Mouse (Mus musculus): ENCODE data around the gene Mipol1. TPM values are rescaled to one million over a fixed set of nuclear protein-coding genes. Genes with fewer than 3 reads are reported as not detected.

Mipol1 gene
- polyA plus RNA-seq, 1 experiment from 2014 or later, result 5.5 TPM

- Histone ChIP-seq H3K27me3 (replicated peaks; ENCODE audit: control insufficient read depth, insufficient read depth, low read length) (no peaks in the 10 kb centered on the region), H3K4me1 (ENCODE audit: control insufficient read depth, insufficient read depth, low read length) (peaks cover 8% of the 10 kb centered on the region; the same call in 1 of the 2 replicates), H3K4me2 (ENCODE audit: low read length) (no peak overlapping the region), H3K27ac (ENCODE audit: low read depth, low read length) (no peak overlapping the region), H3K36me3 (ENCODE audit: control insufficient read depth, insufficient read depth, low read length) (no peaks in the 10 kb centered on the region), H3K4me3 (ENCODE audit: low read depth, low read length) (no peak overlapping the region), H3K9me3 (replicated peaks; ENCODE audit: control insufficient read depth, low read length) (no peaks in the 10 kb centered on the region), H3K9ac (ENCODE audit: low read length) (no peak overlapping the region)
- ATAC-seq (no peak), DNase-seq (ENCODE audit: low spot score) (no peak)
- 86% methylated on average over 3 of the region's 8 CpGs for WGBS
These were observed 2.5 kb upstream of the Mipol1 start for GRCm38 (mm10) chr12:57227776-57228175.

DNA sequence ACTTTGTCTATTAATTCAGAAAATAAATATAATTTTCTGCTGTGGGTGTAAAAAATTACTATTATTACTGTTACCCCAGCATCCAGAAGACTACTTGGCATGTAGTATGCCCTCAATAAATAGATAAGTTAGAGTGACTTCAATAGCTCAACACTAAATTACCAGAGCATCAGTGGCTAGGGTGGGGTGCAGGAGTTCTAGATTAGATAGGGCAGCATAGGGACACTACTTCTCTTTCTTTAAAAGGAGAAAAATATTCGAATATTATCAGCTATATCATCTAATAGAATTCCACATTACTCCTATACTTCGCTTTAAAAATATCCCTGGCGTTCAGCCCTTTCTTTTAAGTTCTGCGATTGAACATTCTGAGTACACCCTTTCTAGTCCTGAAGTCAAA is 524 bp upstream of the Mipol1 start:
- H3K4me3 ChIP-seq (ENCODE audit: low read depth, low read length), result peak overlapping the region; percentile 77
- no peaks in the 10 kb centered on the region for H3K36me3 ChIP-seq (ENCODE audit: control insufficient read depth, insufficient read depth, low read length)
- WGBS, result 40% methylated on average over 4 of the region's 4 CpGs
- H3K27me3 ChIP-seq (replicated peaks; ENCODE audit: control insufficient read depth, insufficient read depth, low read length), result no peaks in the 10 kb centered on the region
- ATAC-seq (peak; percentile 2; the same call in 1 of the 2 replicates), DNase-seq (ENCODE audit: low spot score) (no peak)
- peak overlapping the region; percentile 48; the same call in 1 of the 2 replicates for H3K27ac ChIP-seq (ENCODE audit: low read depth, low read length)
- peak overlapping the region; percentile 83 for H3K9ac ChIP-seq (ENCODE audit: low read length)
- peaks cover 8% of the 10 kb centered on the region; the same call in 1 of the 2 replicates for H3K4me1 ChIP-seq (ENCODE audit: control insufficient read depth, insufficient read depth, low read length)
- H3K4me2 ChIP-seq (ENCODE audit: low read length), result peak overlapping the region; percentile 65
- H3K9me3 ChIP-seq (replicated peaks; ENCODE audit: control insufficient read depth, low read length), result no peaks in the 10 kb centered on the region

DNA sequence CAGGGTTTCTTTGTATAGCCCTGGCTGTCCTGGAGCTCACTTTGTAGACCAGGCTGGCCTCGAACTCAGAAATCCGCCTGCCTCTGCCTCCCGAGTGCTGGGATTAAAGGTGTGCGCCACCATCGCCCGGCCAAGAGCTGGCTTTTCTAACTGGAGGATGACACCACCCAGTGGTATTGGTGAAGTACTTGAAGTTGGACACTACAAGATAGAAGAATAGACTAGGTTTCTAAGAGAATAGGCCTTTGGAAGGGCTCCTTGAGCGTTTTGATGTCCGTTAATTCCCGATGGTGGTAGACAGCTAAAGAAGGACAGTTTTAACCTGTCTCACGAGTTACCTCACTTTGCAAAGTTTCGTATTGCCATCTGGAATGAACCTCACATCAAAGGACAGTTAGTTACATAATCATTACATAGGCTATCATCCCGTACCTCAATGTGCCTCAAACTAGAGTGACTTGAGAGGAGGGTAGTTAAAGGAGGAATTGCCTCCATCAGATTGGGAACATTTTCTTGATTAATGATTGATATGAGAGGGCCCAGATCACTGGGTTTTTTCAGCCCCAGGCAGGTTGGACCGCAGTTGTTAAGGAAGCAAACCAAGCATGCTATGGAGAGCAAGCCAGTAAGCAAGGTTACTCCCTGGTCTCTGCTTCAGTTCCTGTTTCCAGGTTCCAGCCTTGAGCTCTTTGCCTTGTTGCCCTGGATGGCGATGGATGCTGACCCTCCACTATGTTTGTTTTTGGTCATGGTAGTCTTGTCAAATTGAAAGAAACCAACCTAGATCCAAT is 1.1 kb downstream of the Mipol1 start:
- H3K4me1 ChIP-seq (ENCODE audit: control insufficient read depth, insufficient read depth, low read length), result peaks cover 8% of the 10 kb centered on the region; the same call in 1 of the 2 replicates
- 80% methylated on average over 14 of the region's 14 CpGs for WGBS
- no peak overlapping the region for H3K27ac ChIP-seq (ENCODE audit: low read depth, low read length)
- no peaks in the 10 kb centered on the region for H3K36me3 ChIP-seq (ENCODE audit: control insufficient read depth, insufficient read depth, low read length)
- peak overlapping the region; percentile 65 for H3K4me2 ChIP-seq (ENCODE audit: low read length)
- H3K4me3 ChIP-seq (ENCODE audit: low read depth, low read length), result peak overlapping the region; percentile 77
- peak; percentile 16 for DNase-seq (ENCODE audit: low spot score)
- ATAC-seq, result no peak
- H3K27me3 ChIP-seq (replicated peaks; ENCODE audit: control insufficient read depth, insufficient read depth, low read length), result no peaks in the 10 kb centered on the region
- H3K9ac ChIP-seq (ENCODE audit: low read length), result peak overlapping the region; percentile 83; the same call in 1 of the 2 replicates
- H3K9me3 ChIP-seq (replicated peaks; ENCODE audit: control insufficient read depth, low read length), result no peaks in the 10 kb centered on the region

GRCm38 (mm10) chr12:57233386-57233785 is 3.2 kb downstream of the Mipol1 start:
- no peak overlapping the region for H3K27ac ChIP-seq (ENCODE audit: low read depth, low read length)
- H3K4me2 ChIP-seq (ENCODE audit: low read length), result no peak overlapping the region
- H3K27me3 ChIP-seq (replicated peaks; ENCODE audit: control insufficient read depth, insufficient read depth, low read length), result no peaks in the 10 kb centered on the region
- H3K9me3 ChIP-seq (replicated peaks; ENCODE audit: control insufficient read depth, low read length), result no peaks in the 10 kb centered on the region
- H3K9ac ChIP-seq (ENCODE audit: low read length), result no peak overlapping the region
- DNase-seq (ENCODE audit: low spot score), result no peak
- ATAC-seq, result no peak
- peaks cover 8% of the 10 kb centered on the region; the same call in 1 of the 2 replicates for H3K4me1 ChIP-seq (ENCODE audit: control insufficient read depth, insufficient read depth, low read length)
- H3K36me3 ChIP-seq (ENCODE audit: control insufficient read depth, insufficient read depth, low read length), result peaks cover 3% of the 10 kb centered on the region
- H3K4me3 ChIP-seq (ENCODE audit: low read depth, low read length), result no peak overlapping the region
- WGBS, result 88% methylated on average over 5 of the region's 5 CpGs

DNA sequence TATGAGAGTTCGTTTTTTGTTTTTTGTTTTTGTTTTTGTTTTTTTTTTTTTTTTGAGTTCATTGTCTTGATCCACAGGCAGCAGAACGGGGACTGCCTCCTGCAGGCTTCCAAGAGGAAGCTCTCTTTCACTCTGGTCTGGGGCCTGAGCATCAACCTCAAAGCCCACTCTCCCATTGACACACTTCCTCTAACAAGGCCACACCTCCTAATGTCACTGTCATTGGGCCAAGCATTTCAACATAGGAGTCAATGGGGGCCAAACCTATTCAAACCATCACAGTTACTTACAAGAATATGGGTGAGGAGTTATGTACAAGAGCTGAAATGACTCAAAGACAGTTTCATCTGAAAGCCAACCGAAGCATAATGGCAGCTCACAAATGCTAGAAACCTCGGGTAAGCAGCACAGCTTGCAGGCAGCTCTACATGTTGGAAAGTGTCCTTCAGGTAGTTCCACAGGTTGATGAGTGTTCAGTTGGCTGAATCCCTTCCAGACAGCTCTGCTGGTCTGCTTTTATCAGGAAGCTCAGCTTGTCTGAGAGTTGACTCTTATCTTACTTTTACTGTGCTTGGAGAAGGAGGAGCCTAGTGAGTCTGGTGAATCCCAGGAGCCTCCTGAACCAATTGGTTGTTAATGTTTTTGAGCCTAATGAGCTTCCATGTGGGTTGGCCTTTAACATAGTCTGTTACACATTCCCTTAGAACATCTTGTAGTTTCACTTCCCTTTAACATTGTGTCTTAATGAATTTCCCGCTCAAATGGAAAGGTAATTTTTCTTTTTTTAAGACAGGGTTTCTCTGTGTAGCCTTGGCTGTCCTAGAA is 13.7 kb downstream of the Mipol1 start:
- no peaks in the 10 kb centered on the region for H3K4me1 ChIP-seq (ENCODE audit: control insufficient read depth, insufficient read depth, low read length)
- H3K27me3 ChIP-seq (replicated peaks; ENCODE audit: control insufficient read depth, insufficient read depth, low read length), result no peaks in the 10 kb centered on the region
- no peak overlapping the region for H3K9ac ChIP-seq (ENCODE audit: low read length)
- H3K36me3 ChIP-seq (ENCODE audit: control insufficient read depth, insufficient read depth, low read length), result peaks cover 11% of the 10 kb centered on the region; the same call in 1 of the 2 replicates
- ATAC-seq, result no peak
- H3K4me3 ChIP-seq (ENCODE audit: low read depth, low read length), result no peak overlapping the region
- no peak overlapping the region for H3K27ac ChIP-seq (ENCODE audit: low read depth, low read length)
- no peak for DNase-seq (ENCODE audit: low spot score)
- WGBS, result 86% methylated on average over 5 of the region's 5 CpGs
- no peaks in the 10 kb centered on the region for H3K9me3 ChIP-seq (replicated peaks; ENCODE audit: control insufficient read depth, low read length)
- no peak overlapping the region for H3K4me2 ChIP-seq (ENCODE audit: low read length)

GRCm38 (mm10) chr12:57258572-57258971 is 28.3 kb downstream of the Mipol1 start:
- Histone ChIP-seq H3K4me1 (ENCODE audit: control insufficient read depth, insufficient read depth, low read length) (no peaks in the 10 kb centered on the region), H3K36me3 (ENCODE audit: control insufficient read depth, insufficient read depth, low read length) (no peaks in the 10 kb centered on the region), H3K27ac (ENCODE audit: low read depth, low read length) (no peak overlapping the region), H3K27me3 (replicated peaks; ENCODE audit: control insufficient read depth, insufficient read depth, low read length) (no peaks in the 10 kb centered on the region), H3K9ac (ENCODE audit: low read length) (no peak overlapping the region), H3K9me3 (replicated peaks; ENCODE audit: control insufficient read depth, low read length) (no peaks in the 10 kb centered on the region), H3K4me2 (ENCODE audit: low read length) (no peak overlapping the region), H3K4me3 (ENCODE audit: low read depth, low read length) (no peak overlapping the region)
- no peak for ATAC-seq
- DNase-seq (ENCODE audit: low spot score), result peak; percentile 11
- 70% methylated on average over 2 of the region's 2 CpGs for WGBS

DNA sequence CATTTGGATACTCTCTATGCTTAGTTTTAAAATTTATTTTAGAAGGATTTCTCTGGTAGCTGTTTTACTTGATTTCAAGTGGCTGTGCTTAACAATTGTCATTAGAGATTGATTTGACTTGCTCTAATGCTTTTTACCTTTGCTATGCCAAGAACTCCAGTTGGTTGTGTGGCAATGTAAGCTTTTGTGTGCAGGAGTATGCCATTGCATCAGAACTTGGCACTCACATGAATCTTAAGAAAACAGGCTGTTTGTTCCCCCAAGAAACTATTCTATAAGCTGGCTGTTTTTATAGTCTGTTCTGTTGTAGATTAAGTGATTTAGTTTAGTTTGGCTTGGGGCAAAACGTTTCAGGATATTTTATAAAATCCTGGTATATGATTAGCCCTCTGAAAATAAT is 45.2 kb downstream of the Mipol1 start:
- no peaks in the 10 kb centered on the region for H3K36me3 ChIP-seq (ENCODE audit: control insufficient read depth, insufficient read depth, low read length)
- H3K27ac ChIP-seq (ENCODE audit: low read depth, low read length), result no peak overlapping the region
- H3K4me3 ChIP-seq (ENCODE audit: low read depth, low read length), result no peak overlapping the region
- ATAC-seq, result no peak
- no peaks in the 10 kb centered on the region for H3K9me3 ChIP-seq (replicated peaks; ENCODE audit: control insufficient read depth, low read length)
- H3K4me1 ChIP-seq (ENCODE audit: control insufficient read depth, insufficient read depth, low read length), result no peaks in the 10 kb centered on the region
- peak; percentile 44 for DNase-seq (ENCODE audit: low spot score)
- no peaks in the 10 kb centered on the region for H3K27me3 ChIP-seq (replicated peaks; ENCODE audit: control insufficient read depth, insufficient read depth, low read length)
- H3K4me2 ChIP-seq (ENCODE audit: low read length), result no peak overlapping the region
- 32% methylated on average over 1 of the region's 1 CpGs for WGBS
- H3K9ac ChIP-seq (ENCODE audit: low read length), result no peak overlapping the region

GRCm38 (mm10) chr12:57281155-57282114 is 51.2 kb downstream of the Mipol1 start:
- Histone ChIP-seq H3K9ac (ENCODE audit: low read length) (no peak overlapping the region), H3K36me3 (ENCODE audit: control insufficient read depth, insufficient read depth, low read length) (no peaks in the 10 kb centered on the region), H3K9me3 (replicated peaks; ENCODE audit: control insufficient read depth, low read length) (no peaks in the 10 kb centered on the region), H3K4me3 (ENCODE audit: low read depth, low read length) (no peak overlapping the region), H3K27ac (ENCODE audit: low read depth, low read length) (no peak overlapping the region), H3K27me3 (replicated peaks; ENCODE audit: control insufficient read depth, insufficient read depth, low read length) (no peaks in the 10 kb centered on the region), H3K4me1 (ENCODE audit: control insufficient read depth, insufficient read depth, low read length) (no peaks in the 10 kb centered on the region), H3K4me2 (ENCODE audit: low read length) (no peak overlapping the region)
- WGBS, result 40% methylated on average over 3 of the region's 3 CpGs
- ATAC-seq, result peak; percentile 68
- DNase-seq (ENCODE audit: low spot score), result peak; percentile 82

Measured in forebrain, embryonic 14.5 days (tissue).